Mouse (Mus musculus) lung, postnatal 0 days (tissue): Measurements from ENCODE around the gene Sugp1. TPM values are rescaled to one million over a fixed set of nuclear protein-coding genes. Genes with fewer than 3 reads are reported as not detected.

Experiments
- ATAC-seq: fragments of 200-750 bp; cut with Nextera tagmentation; 2 replicates; pipeline ENCODE4 v1.8.0; 2017; ENCODE audit warnings: moderate library complexity
- DNase-seq: peaks from one replicate; pipeline ENCODE4 v3.0.0-alpha.2; 2016; ENCODE audit warnings: low spot score
- H3K27ac ChIP-seq: fragments of 300-500 bp; sonication (generic); 2 replicates; pipeline ENCODE4 v1.5.1; 2014; ENCODE audit warnings: antibody characterized with exemption, mild to moderate bottlenecking, low read length, mixed read lengths
- H3K27me3 ChIP-seq: fragments of 300-500 bp; sonication (generic); replicated peaks from 2 replicates; pipeline ENCODE4 v1.6.1; 2014; ENCODE audit warnings: low read length, mixed read lengths; ENCODE audit not compliant: insufficient read depth
- H3K36me3 ChIP-seq: fragments of 300-500 bp; sonication (generic); 2 replicates; pipeline ENCODE4 v1.6.1; 2014; ENCODE audit warnings: low read length, mixed read lengths; ENCODE audit not compliant: insufficient read depth
- H3K4me1 ChIP-seq: fragments of 300-500 bp; sonication (generic); 2 replicates; pipeline ENCODE4 v1.6.1; 2014; ENCODE audit warnings: antibody characterized with exemption, low read depth, low read length, mixed read lengths; ENCODE audit not compliant: insufficient read depth
- H3K4me2 ChIP-seq: fragments of 300-500 bp; sonication (generic); replicated peaks from 2 replicates; pipeline ENCODE4 v1.6.1; 2014; ENCODE audit warnings: low read depth, mild to moderate bottlenecking, low read length, moderate library complexity, mixed read lengths
- H3K4me3 ChIP-seq: fragments of 300-500 bp; sonication (generic); 2 replicates; pipeline ENCODE4 v1.5.1; 2014; ENCODE audit warnings: low read depth, low read length
- H3K9ac ChIP-seq: fragments of 300-500 bp; sonication (generic); replicated peaks from 2 replicates; pipeline ENCODE4 v1.6.1; 2014; ENCODE audit warnings: low read depth, mild to moderate bottlenecking
- H3K9me3 ChIP-seq: fragments of 300-500 bp; sonication (generic); 2 replicates; pipeline ENCODE4 v1.6.1; 2016; ENCODE audit warnings: low read length, mixed read lengths
- CTCF ChIP-seq: IDR thresholded peaks from 2 replicates; pipeline ENCODE4 v1.5.1; 2016; ENCODE audit warnings: antibody characterized with exemption, mild to moderate bottlenecking
- EP300 ChIP-seq: IDR thresholded peaks from 2 replicates; pipeline ENCODE4 v1.6.1; 2016; ENCODE audit warnings: antibody characterized with exemption, mild to moderate bottlenecking, control low read depth
- WGBS: fragments of 180-500 bp; shearing (Covaris S2); extraction: QIAGEN DNeasy Blood & Tissue Kit; methylation state at CpG from one replicate; pipeline ENCODE4 v1.1.7; 2014; 5-methylcytosine and 5-hydroxymethylcytosine counted together
- microRNA-seq: library from miRNA; unstranded; fragments of <30 nt; microRNA quantifications from one replicate; pipeline ENCODE4, GENCODE M21; 2016
- polyA plus RNA-seq: library from polyadenylated mRNA; unstranded; fragments of >200 nt; fragmentation: Nextera tagmentation; extraction: Ambion mirVana; gene quantifications from 2 replicates; pipeline ENCODE4 v1.2.1, GENCODE M21; 2015

Sugp1 gene
- polyA plus RNA-seq, 1 experiment from 2014 or later: 27.3 TPM

GRCm38 (mm10) chr8:70120667-70121066, 78.1 kb downstream of the Sugp1 start, which contains the start of gene Ncan:
Gene Ncan (minus strand): TSS chr8:70120873.
- Histone ChIP-seq H3K4me1 (no peaks in the 10 kb centered on the region), H3K4me2 (no peak within 1 kb of the TSS), H3K9ac (no peak within 1 kb of the TSS), H3K36me3 (no peaks in the 10 kb centered on the region), H3K4me3 (no peak within 1 kb of the TSS), H3K27me3 (peaks cover 10% of the 10 kb centered on the region; the same call in 1 of the 2 replicates), H3K9me3 (no peaks in the 10 kb centered on the region), H3K27ac (no peak within 1 kb of the TSS)
- TF ChIP-seq CTCF (no peak), EP300 (no peak)
- peak; percentile 47 for DNase-seq
- 2% methylated on average over 19 of the region's 19 CpGs for WGBS
- ATAC-seq: no peak

Small RNAs within 50 kb of the gene (microRNA-seq; reads per million reads assigned to microRNA genes)
- gene Mir7066: not detected

Other genes with a start within 250 kb of the Sugp1 start
- 8.4 and 8.6 TPM in 2 replicates for gene Gmip, start 234.1 kb upstream of the Sugp1 start, polyA plus RNA-seq
- 0.52 and 0.56 TPM in 2 replicates for gene Lpar2, start 220.4 kb upstream of the Sugp1 start, polyA plus RNA-seq
- gene Pbx4, start 210.3 kb upstream of the Sugp1 start, polyA plus RNA-seq: 15.9 and 17.0 TPM in 2 replicates
- gene Cilp2, start 155.1 kb upstream of the Sugp1 start, polyA plus RNA-seq: 0.17 and 0.36 TPM in 2 replicates
- 1.9 and 2.3 TPM in 2 replicates for gene Tssk6, start 140.6 kb upstream of the Sugp1 start, polyA plus RNA-seq
- 165 and 177 TPM in 2 replicates for gene Ndufa13, start 140.3 kb upstream of the Sugp1 start, polyA plus RNA-seq
- 2.1 and 3.4 TPM in 2 replicates for gene Yjefn3, start 140.1 kb upstream of the Sugp1 start, polyA plus RNA-seq
- 40.9 and 41.8 TPM in 2 replicates for gene Gatad2a, start 46.4 kb upstream of the Sugp1 start, polyA plus RNA-seq
- 37.1 and 37.2 TPM in 2 replicates for gene Mau2, start 79 bp upstream of the Sugp1 start, polyA plus RNA-seq
- 3.8 and 4.2 TPM in 2 replicates for gene Tm6sf2, start 30.1 kb downstream of the Sugp1 start, polyA plus RNA-seq
- gene Hapln4, start 40.6 kb downstream of the Sugp1 start, polyA plus RNA-seq: not detected in 2 replicates
- 0.05 and 0.06 TPM in 2 replicates for gene Ncan, start 78.1 kb downstream of the Sugp1 start, polyA plus RNA-seq
- gene Nr2c2ap, start 88.5 kb downstream of the Sugp1 start, polyA plus RNA-seq: 27.8 and 32.0 TPM in 2 replicates
- 11.9 and 12.7 TPM in 2 replicates for gene Rfxank, start 96.3 kb downstream of the Sugp1 start, polyA plus RNA-seq
- 33.4 and 34.2 TPM in 2 replicates for gene Borcs8, start 96.7 kb downstream of the Sugp1 start, polyA plus RNA-seq
- gene Mef2b, start 96.9 kb downstream of the Sugp1 start, polyA plus RNA-seq: 0.11 and 0.29 TPM in 2 replicates
- gene Tmem161a, start 129.5 kb downstream of the Sugp1 start, polyA plus RNA-seq: 45.0 and 45.8 TPM in 2 replicates
- gene Slc25a42, start 169.5 kb downstream of the Sugp1 start, polyA plus RNA-seq: 4.0 and 4.3 TPM in 2 replicates
- gene Sugp2, start 191.4 kb downstream of the Sugp1 start, polyA plus RNA-seq: 12.3 and 13.6 TPM in 2 replicates
- 10.4 and 11.9 TPM in 2 replicates for gene Armc6, start 191.7 kb downstream of the Sugp1 start, polyA plus RNA-seq
- gene Homer3, start 240.0 kb downstream of the Sugp1 start, polyA plus RNA-seq: 54.1 and 61.1 TPM in 2 replicates